Mouse (Mus musculus): ENCODE measurements at regions not wholly inside any gene's neighbourhood (a gene's known extent, or its start where the extent isn't known, plus 50 kb on each side); places are given as distances from the start of the nearest gene placed in this dataset.
"Not testable (repeated sequence)": the region's sequence is repeated elsewhere in the genome, so short reads cannot be mapped to it uniquely, and the experiment has no call there.

- DNase-seq (ENCODE audit: low spot score) = no peak
Measured at GRCm38 (mm10) chr19:27694478-27694877, 264.9 kb upstream of the Pum3 start.

- no peak for DNase-seq (ENCODE audit: low spot score)
Measured at GRCm38 (mm10) chr19:27693706-27694105, 264.1 kb upstream of the Pum3 start.

- no peak for DNase-seq (ENCODE audit: low spot score)
Measured at GRCm38 (mm10) chr19:27692944-27693343, 263.3 kb upstream of the Pum3 start.

- no peak for DNase-seq (ENCODE audit: low spot score)
Measured at GRCm38 (mm10) chr19:27683426-27683825, 253.8 kb upstream of the Pum3 start.

- DNase-seq (ENCODE audit: low spot score) = no peak
Measured at GRCm38 (mm10) chr19:27679427-27679826, 249.8 kb upstream of the Pum3 start.

- DNase-seq (ENCODE audit: low spot score) = no peak
Measured at GRCm38 (mm10) chr19:27672679-27673190, 243.1 kb upstream of the Pum3 start.

- DNase-seq (ENCODE audit: low spot score) = no peak
Measured at GRCm38 (mm10) chr19:27663296-27663695, 233.7 kb upstream of the Pum3 start.

- no peak for DNase-seq (ENCODE audit: low spot score)
Measured at GRCm38 (mm10) chr19:27641001-27641400, 211.4 kb upstream of the Pum3 start.

- DNase-seq (ENCODE audit: low spot score) = no peak
Measured at GRCm38 (mm10) chr19:27633105-27633504, 203.5 kb upstream of the Pum3 start.

GRCm38 (mm10) chr19:27627626-27628025, 198.0 kb upstream of the Pum3 start:
- no peak for DNase-seq (ENCODE audit: low spot score)

- no peak for DNase-seq (ENCODE audit: low spot score)
Measured at GRCm38 (mm10) chr19:27617522-27617921, 187.9 kb upstream of the Pum3 start.

GRCm38 (mm10) chr19:27606933-27607332, 177.3 kb upstream of the Pum3 start:
- DNase-seq (ENCODE audit: low spot score) = no peak

- DNase-seq (ENCODE audit: low spot score) = no peak
Measured at GRCm38 (mm10) chr19:27603296-27603695, 173.7 kb upstream of the Pum3 start.

- no peak for DNase-seq (ENCODE audit: low spot score)
Measured at GRCm38 (mm10) chr19:27601551-27601950, 171.9 kb upstream of the Pum3 start.

GRCm38 (mm10) chr19:27600386-27600785, 170.8 kb upstream of the Pum3 start:
- not testable (repeated sequence) for DNase-seq (ENCODE audit: low spot score)

- no peak for DNase-seq (ENCODE audit: low spot score)
Measured at GRCm38 (mm10) chr19:27599639-27600308, 170.1 kb upstream of the Pum3 start.

GRCm38 (mm10) chr19:27598350-27598749, 168.7 kb upstream of the Pum3 start:
- DNase-seq (ENCODE audit: low spot score) = no peak

GRCm38 (mm10) chr19:27585566-27585965, 155.9 kb upstream of the Pum3 start:
- DNase-seq (ENCODE audit: low spot score) = no peak

- no peak for DNase-seq (ENCODE audit: low spot score)
Measured at GRCm38 (mm10) chr19:27582111-27582500, 152.5 kb upstream of the Pum3 start.

GRCm38 (mm10) chr19:27581362-27582110, 151.9 kb upstream of the Pum3 start:
- DNase-seq (ENCODE audit: low spot score) = no peak

GRCm38 (mm10) chr19:27576478-27576877, 146.9 kb upstream of the Pum3 start:
- no peak for DNase-seq (ENCODE audit: low spot score)

- no peak for DNase-seq (ENCODE audit: low spot score)
Measured at GRCm38 (mm10) chr19:27566929-27567328, 137.3 kb upstream of the Pum3 start.

GRCm38 (mm10) chr19:27566060-27566459, 136.4 kb upstream of the Pum3 start:
- DNase-seq (ENCODE audit: low spot score) = no peak
